Mouse (Mus musculus): ENCODE data around the gene Fads2.

DNA sequence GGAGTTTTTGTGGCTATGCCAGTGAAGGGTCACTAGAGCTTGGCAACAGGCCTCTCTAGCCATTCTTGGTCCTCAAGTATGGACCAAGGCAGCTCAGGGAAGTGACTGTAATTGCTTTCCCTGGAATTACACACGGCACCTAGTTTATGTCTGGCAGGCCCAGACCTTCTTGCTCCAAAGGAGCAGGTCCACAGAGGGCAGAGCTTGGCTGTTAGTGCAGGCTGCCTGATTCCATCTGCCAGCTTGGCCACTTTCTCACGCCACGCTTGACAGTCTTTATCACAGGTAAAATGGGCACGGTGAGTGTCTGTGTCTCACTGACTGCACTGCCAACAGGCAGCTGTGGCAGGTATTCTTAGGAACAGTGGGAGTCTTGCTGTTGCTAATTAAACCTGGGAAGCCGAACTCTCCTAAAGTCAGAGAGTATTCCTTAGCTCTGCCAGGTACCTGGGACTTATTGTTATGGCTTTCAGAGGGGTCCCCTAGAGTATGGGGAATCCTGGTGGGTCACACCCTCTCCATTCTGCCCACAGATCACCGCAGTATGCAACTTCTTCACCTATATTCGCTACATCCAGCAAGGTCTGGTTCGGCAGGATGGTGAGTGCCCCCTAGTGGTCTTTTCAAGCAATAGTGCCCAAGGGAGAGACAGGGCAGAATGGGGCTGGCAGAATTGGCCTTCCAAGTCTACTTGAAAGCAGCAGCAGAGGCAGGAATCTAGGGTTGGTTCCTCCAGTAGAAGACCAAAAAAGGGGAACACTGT is 68.2 kb downstream of the Fads2 start:
- TF ChIP-seq CTCF (IDR thresholded peaks at IDR 0.05; ENCODE audit: low read depth) (peak; percentile 97), EP300 (IDR thresholded peaks at IDR 0.05; ENCODE audit: low read depth) (no peak)

All from liver, embryonic 14.5 days (tissue).